Mouse (Mus musculus) small intestine, adult 2 months (tissue): ENCODE results near the gene Reck.

Experiments
- CTCF ChIP-seq: fragments of 200-500 bp; IDR thresholded peaks from 2 replicates; pipeline ENCODE4 v1.5.1; 2012; ENCODE audit warnings: low read depth, mild to moderate bottlenecking, control low read depth, inconsistent platforms, low read length, moderate library complexity, mixed read lengths; ENCODE audit not compliant: insufficient replicate concordance, insufficient read length; ENCODE audit errors: extremely low read depth
- POLR2A ChIP-seq: fragments of 200-500 bp; IDR thresholded peaks from 2 replicates; pipeline ENCODE4 v1.6.1; 2012; ENCODE audit warnings: low read depth, mild to moderate bottlenecking, control low read depth, inconsistent platforms, low read length, moderate library complexity

DNA sequence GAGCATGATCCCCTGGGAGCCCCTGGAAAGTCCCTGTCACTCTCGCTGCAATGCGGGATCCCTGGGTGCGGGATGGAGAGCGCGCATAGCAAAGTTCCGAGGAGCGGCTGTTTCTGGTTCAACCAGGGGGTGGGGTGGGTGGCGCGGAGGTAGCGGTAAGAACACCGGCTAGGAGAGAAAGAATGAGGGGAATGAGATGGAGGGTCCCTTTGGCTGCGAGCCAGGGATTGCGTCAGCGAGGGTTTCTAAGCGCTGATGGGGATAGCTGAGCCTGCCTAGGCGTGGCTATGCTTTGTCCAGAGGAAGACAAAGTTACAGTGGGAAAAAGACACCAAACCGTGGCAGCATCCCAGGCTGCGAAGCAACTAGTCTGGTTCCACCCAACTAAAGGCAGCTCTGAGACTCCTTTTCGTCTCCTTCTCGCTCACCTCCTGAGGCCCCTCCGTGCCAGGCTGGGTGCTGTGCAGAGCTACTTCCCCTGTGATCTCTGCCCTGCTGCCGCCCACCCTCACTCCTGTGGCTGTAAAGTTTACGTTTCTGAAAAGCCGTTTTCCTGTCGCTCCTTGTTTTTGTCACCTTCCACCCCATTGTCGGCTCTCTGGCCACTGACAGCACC lies 82.6 kb downstream of the Reck start:
- no peak for TF ChIP-seq CTCF
- no peak for TF ChIP-seq POLR2A
